Mouse (Mus musculus) megakaryocyte, embryonic 14.5 days (primary cell): ENCODE measurements around the gene Babam1. TPM values are rescaled to one million over a fixed set of nuclear protein-coding genes. Genes with fewer than 3 reads are reported as not detected.
A peak's percentile ranks its signal among the peaks of the same experiment; 100 is the strongest.

Source experiments
- H3K27me3 ChIP-seq: replicated peaks from 2 replicates; pipeline ENCODE3; 2012; ENCODE audit warnings: inconsistent platforms
- H3K36me3 ChIP-seq: replicated peaks from 2 replicates; pipeline ENCODE3; 2012; ENCODE audit warnings: low read length, inconsistent platforms, mixed read lengths
- H3K4me1 ChIP-seq: 2 replicates; pipeline ENCODE4 v1.6.1; 2012; ENCODE audit warnings: inconsistent platforms
- H3K4me3 ChIP-seq: replicated peaks from 2 replicates; pipeline ENCODE3; 2012; ENCODE audit warnings: moderate library complexity, mild to moderate bottlenecking, inconsistent platforms
- H3K9me3 ChIP-seq: 2 replicates; pipeline ENCODE4 v1.6.1; 2012; ENCODE audit warnings: inconsistent platforms
- FLI1 ChIP-seq: IDR thresholded peaks from 2 replicates; pipeline ENCODE4 v1.6.1; 2012; ENCODE audit warnings: low read length, inconsistent platforms, mixed read lengths
- GATA1 ChIP-seq: IDR thresholded peaks from 3 replicates; pipeline ENCODE4 v1.6.1; 2012; ENCODE audit warnings: mixed read lengths, low read length, inconsistent platforms, borderline replicate concordance
- polyA plus RNA-seq: library from polyadenylated mRNA; stranded (reverse); fragments of >175 nt; gene quantifications from 2 replicates; pipeline ENCODE4 v1.2.3, GENCODE M21; 2012; ENCODE audit warnings: low replicate concordance; ENCODE audit not compliant: insufficient read depth

Gene Babam1
- polyA plus RNA-seq, 1 experiment: 94.3 TPM

- no peak for TF ChIP-seq GATA1
- peak; percentile 53; the same call in 1 of the 2 replicates for TF ChIP-seq FLI1
- Histone ChIP-seq H3K4me3 (peak within 1 kb of the TSS; percentile 97), H3K4me1 (peaks cover 75% of the 10 kb centered on the region), H3K27me3 (peaks cover 8% of the 10 kb centered on the region), H3K9me3 (no peaks in the 10 kb centered on the region), H3K36me3 (peaks cover 59% of the 10 kb centered on the region)
Observed at GRCm38 (mm10) chr8:71371236-71371848, 25.3 kb upstream of the Babam1 start, which contains the start of gene Ocel1. Gene Ocel1, plus strand, starts transcription at chr8:71371298.

DNA sequence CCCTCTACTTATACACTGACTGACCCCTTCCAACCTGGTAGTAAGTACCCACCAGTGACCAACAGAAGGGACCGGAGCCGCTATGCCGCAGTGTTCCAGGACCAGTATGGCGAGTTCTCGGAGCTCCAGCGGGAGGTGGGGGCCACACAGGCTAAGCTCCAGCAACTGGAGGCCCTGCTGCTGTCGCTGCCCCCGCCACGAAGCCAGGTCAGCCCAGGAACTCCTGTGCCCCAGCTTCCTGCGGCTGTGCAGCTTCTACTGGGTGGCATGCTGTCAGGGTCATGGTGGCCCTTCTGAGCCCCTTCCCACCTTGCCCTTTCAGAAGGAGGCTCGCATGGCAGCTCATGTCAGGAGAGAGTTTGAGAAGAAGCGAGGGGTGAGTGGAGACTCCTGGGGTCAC is 24.2 kb upstream of the Babam1 start:
- Histone ChIP-seq H3K36me3 (peaks cover 66% of the 10 kb centered on the region), H3K4me1 (peaks cover 79% of the 10 kb centered on the region), H3K27me3 (peaks cover 17% of the 10 kb centered on the region), H3K9me3 (no peaks in the 10 kb centered on the region), H3K4me3 (no peak overlapping the region)
- TF ChIP-seq GATA1 (no peak), FLI1 (no peak)

- TF ChIP-seq FLI1 (no peak), GATA1 (no peak)
- Histone ChIP-seq H3K9me3 (no peaks in the 10 kb centered on the region), H3K36me3 (peaks cover 71% of the 10 kb centered on the region), H3K4me1 (peaks cover 74% of the 10 kb centered on the region), H3K4me3 (no peak overlapping the region), H3K27me3 (peaks cover 21% of the 10 kb centered on the region)
Observed at GRCm38 (mm10) chr8:71373000-71373399, 23.7 kb upstream of the Babam1 start.

DNA sequence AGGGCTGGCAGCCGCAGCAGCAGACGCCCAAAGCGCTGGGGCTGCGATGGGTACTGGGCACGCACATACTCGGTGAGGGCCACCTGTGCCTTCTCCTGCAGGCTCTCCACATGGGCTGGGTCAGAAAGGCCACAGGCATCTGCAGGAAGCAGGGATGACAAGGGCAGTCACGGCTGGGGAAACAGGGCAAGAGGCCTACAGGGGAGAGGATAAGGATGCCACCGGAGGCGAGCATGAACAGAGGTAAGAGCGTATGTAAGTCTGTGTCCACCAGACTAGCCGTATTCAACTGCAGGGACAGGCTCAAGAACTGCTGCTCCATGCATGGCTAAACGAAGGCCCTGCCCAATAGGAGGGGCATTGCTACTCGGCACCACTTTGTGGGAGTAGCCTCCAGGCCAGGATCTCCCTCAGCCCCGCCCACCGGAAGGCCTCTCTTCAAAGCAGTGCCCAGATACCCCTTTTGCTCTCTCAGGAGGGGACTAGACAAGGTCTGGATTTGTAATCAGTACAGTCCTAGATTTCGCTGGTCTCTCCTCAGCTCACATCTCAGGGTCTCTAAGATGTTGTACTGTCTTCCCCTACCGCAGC is 21.9 kb upstream of the Babam1 start:
- TF ChIP-seq GATA1 (no peak), FLI1 (no peak)
- H3K27me3 ChIP-seq: peaks cover 29% of the 10 kb centered on the region
- H3K36me3 ChIP-seq: peaks cover 60% of the 10 kb centered on the region
- H3K4me1 ChIP-seq: peaks cover 62% of the 10 kb centered on the region
- no peak overlapping the region for H3K4me3 ChIP-seq
- H3K9me3 ChIP-seq: no peaks in the 10 kb centered on the region

DNA sequence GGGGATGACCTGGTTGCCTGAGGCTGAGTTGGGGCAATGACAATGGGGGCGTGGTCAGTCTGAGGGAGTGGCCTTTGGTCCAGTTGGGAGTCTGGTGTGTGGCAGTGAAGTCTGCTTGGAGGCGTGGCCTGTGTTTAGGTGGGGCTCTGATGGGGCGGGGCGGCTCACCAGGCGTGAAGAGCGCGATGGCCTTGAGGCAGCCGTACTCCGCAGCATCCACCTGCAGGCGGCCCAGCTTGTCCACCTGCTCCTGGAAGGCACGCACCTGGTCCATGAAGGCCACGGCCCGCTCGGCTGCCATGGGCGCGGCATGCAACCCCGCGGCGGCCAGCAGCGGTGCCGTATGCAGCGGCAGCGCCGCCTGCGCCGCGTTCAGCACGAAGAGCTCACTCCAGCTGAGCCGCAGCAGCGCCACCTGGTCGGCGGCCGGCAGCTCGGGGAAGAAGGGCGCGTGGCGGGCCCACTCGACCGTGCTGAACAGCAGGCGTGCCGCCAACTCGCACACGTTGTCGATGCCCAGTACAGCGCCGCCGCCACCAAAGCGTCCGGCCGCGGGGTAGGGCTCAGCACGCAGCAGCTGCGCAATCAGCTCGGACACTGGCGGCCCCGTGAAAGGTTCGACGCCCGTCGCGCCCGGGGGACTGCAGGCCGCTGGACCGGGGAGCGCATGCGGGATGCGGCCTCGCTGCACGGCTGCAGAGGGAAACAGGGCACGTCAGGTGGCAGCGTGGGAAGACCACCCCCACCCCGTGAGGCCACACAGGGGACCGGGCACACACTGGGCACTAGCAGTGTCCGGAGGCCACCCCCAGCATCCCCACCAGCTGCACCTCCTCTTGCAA is 20.9 kb upstream of the Babam1 start:
- H3K4me3 ChIP-seq: peak overlapping the region; percentile 85
- H3K9me3 ChIP-seq: no peaks in the 10 kb centered on the region
- peaks cover 40% of the 10 kb centered on the region for H3K27me3 ChIP-seq
- TF ChIP-seq FLI1 (no peak), GATA1 (no peak)
- H3K36me3 ChIP-seq: peaks cover 57% of the 10 kb centered on the region
- peaks cover 67% of the 10 kb centered on the region for H3K4me1 ChIP-seq

- H3K36me3 ChIP-seq: peaks cover 57% of the 10 kb centered on the region
- peak overlapping the region; percentile 85 for H3K4me3 ChIP-seq
- peaks cover 71% of the 10 kb centered on the region for H3K4me1 ChIP-seq
- no peak for TF ChIP-seq FLI1
- TF ChIP-seq GATA1: no peak
- H3K9me3 ChIP-seq: no peaks in the 10 kb centered on the region
- peaks cover 47% of the 10 kb centered on the region for H3K27me3 ChIP-seq
Observed at GRCm38 (mm10) chr8:71376423-71377030, 20.1 kb upstream of the Babam1 start.

- peaks cover 60% of the 10 kb centered on the region for H3K27me3 ChIP-seq
- no peak overlapping the region for H3K4me3 ChIP-seq
- no peaks in the 10 kb centered on the region for H3K9me3 ChIP-seq
- H3K36me3 ChIP-seq: peaks cover 39% of the 10 kb centered on the region
- peaks cover 61% of the 10 kb centered on the region for H3K4me1 ChIP-seq
- TF ChIP-seq FLI1 (no peak), GATA1 (no peak)
Observed at GRCm38 (mm10) chr8:71379008-71379407, 17.7 kb upstream of the Babam1 start.

DNA sequence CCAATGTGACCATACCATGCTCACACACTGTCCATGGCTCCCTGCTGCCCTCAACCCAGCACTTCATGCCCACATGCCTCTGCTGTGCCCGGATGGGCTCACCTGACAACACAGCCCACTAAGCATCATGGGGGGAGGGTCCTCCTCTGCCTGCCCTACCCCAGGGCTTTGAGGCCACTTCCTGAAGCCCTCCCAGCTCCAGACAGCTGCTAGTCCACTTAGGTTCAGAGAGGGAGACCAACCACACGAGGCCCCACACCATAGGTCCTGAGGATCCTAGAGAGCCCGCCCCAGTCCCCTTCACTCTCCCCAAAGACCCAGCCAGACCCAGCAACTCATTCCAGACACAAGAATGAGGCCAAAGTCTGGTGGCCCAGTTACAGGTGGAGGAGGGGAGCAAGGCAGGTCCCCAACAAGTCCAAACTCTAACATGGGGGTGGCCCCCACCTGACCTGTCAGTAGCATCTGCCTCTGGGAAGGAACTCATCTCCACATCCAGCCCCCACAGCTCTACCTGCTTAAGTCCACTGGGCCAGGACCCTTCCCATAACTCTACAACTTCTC is 17.1 kb upstream of the Babam1 start:
- peak overlapping the region; percentile 94 for H3K4me3 ChIP-seq
- peaks cover 33% of the 10 kb centered on the region for H3K36me3 ChIP-seq
- H3K27me3 ChIP-seq: peaks cover 60% of the 10 kb centered on the region
- no peak for TF ChIP-seq FLI1
- no peak for TF ChIP-seq GATA1
- peaks cover 58% of the 10 kb centered on the region for H3K4me1 ChIP-seq
- H3K9me3 ChIP-seq: no peaks in the 10 kb centered on the region
